Mouse (Mus musculus): Measurements from ENCODE around the gene Tm6sf2. TPM values are rescaled to one million over a fixed set of nuclear protein-coding genes. Genes with fewer than 3 reads are reported as not detected.

The Tm6sf2 gene
- total RNA-seq, 2 experiments from 2014 or later = 0.53 to 4.8 TPM

DNA sequence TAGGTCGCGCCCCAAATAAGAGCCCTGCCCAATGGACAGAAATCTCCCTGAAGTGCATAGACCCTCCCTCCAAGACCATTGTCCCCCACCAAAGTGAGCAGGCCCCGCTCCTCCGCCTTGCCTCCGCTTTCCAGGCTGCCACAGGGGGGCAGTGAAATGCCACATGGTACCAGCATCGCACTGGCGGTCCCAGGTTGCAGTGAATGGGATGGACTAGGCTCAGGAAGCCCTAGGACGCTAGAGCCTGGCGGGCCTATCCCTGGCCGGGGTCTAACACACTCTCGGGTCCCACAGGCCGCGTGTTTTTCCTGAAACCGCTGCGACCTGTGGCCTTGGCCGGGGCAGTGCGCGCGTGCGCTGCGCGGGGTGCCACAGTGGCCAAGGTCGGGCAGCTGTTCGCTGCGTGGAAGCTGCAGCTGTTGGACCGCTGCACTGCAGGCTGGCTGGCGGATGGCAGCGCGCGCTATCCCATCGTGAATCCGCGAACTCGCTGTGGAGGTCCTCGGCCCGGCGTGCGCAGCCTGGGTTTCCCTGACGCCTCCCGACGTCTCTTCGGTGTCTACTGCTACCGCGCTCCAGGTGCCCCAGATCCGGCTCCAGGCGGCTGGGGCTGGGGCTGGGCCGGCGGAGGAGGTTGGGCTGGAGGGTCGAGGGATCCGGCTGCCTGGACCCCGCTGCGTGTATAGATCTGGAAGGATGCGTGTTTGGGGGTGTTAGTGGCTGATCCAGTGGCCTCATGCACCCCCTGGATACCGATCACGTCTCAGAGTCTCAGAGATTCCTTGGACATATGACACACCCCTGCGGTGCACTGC, 15.3 kb downstream of the Tm6sf2 start:
- DNase-seq (ENCODE audit: low spot score in 2 of 2) = no peak

DNA sequence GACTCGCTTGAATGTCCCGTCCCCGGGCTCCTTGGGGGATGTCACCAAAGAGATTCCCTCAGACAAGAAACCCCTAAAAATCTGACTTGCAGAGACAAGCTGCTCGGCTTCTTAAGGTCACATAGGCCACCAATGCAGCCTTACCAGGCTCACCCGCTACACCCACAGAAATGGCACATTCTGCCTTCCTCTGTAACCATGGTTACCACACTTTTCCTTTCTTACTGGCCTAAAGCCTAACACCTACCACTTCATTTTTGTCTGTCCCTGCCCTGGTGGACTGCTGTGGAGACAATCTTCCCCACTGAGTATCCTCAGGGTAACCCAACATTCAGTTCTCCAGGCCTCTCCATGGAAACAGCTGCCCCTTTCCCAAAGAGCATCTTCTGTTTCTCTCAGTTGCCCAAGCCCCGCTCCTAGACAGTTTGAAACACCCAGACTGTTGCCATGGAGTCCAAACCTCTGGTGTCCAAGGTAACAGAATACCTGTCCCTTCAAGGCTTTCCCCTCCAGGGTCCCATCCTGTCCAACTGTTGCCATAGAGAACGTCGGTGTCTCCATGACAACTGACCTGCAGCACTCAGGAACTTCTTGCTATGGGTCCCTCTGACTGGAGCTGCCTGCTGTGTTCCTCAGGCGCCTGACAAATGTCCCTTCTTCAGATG, 16.7 kb downstream of the Tm6sf2 start:
- no peak for DNase-seq (ENCODE audit: low spot score in 2 of 2)

DNA sequence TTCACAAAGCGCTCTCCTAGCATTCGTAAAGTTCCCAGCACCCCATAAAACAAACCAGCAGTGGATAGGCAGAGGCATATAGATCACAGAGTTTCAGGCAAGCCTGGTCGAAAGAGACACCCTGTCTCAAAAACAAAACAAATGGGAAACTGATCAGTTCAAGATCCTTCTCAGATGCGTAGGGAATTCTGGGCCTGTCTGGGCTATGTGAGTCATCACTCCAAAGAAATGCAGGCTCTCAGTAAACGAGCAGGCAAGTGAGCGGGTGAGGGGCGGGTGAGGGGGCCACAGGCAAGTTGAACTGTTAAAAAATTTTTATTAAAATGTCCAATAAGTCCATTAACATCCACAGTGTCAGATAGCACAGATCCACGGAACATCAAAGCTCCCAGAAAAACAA, 20.1 kb downstream of the Tm6sf2 start:
- no peak for DNase-seq (ENCODE audit: low spot score in 2 of 2)

DNA sequence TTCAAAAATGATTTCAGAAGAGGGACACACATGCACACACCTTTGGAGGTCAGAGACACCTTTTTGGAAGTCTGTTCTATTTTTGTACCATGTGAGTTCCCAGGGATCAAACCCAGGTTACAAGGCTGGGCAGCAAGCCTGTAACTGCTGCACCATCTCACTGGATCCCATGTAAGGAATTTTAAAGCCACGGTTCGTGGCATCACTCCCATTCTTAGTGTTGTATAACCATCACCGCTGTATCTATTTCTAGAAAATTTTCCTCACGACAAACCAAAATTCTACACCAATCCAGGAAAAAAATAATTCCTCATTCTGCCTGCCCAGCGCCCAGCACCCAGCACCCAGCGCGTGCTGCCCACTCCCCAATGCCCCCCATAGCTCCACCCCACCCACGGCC, 26.6 kb downstream of the Tm6sf2 start:
- no peak for DNase-seq (ENCODE audit: low spot score in 2 of 2)

DNA sequence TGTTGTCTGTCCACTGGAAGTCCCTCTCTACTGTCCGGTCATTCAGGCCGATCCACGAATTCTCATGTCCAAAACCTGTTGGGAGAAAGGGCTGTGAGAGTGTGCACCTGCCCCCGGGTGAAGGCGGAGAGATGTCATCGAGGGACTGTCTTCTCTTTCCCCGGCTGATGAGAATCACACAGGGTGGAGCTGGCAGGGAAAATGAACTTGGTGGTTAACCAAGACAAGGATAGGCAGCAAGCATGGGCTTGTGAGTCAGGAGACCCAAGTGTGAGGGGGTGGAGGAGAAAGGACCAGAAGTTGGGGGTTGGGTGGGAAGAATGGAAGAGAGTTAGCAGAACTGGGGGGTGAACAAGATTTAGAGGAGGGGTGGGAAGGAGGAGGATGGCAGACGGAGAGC, 27.5 kb downstream of the Tm6sf2 start:
- no peak for DNase-seq (ENCODE audit: low spot score in 2 of 2)

DNA sequence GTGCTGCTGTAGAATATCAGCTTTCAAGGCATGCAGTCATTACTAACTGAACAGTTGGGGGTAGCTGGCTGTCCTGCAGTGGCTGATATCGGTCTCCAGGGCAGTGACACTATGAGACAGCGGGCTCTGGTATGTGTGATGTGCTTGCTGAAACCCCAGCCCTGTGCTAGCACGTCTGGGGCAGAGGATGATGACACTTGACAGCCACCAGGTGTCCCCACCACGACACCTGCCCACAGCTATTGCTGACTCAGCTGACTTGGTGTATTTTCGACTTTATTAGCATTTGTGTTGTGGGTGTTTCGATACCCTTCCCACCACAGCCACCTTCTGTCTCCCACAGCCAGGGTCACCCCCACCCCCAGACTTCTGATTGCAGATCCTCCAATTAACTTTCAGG, 31.8 kb downstream of the Tm6sf2 start:
- DNase-seq (ENCODE audit: low spot score in 2 of 2) = no peak

DNA sequence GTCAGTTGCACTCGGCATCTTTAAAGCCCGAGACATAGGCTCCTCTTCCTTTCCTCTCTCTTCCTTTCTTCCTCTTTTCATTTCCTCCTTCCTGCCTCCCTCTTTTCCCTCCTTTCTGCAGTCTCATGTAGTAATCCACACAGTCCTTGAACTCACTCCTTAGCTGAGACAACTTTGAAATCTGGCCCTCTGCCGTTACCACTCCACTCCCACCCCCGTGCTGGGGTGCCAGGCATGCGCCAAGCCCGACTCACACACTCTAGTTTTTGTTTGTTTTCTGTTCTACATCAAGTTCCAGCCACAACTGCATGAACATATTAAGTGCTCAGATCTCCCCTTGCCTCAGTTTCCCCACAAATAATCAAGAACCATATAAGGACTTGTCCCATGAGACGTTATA, 32.2 kb downstream of the Tm6sf2 start:
- DNase-seq (ENCODE audit: low spot score in 2 of 2) = no peak

DNA sequence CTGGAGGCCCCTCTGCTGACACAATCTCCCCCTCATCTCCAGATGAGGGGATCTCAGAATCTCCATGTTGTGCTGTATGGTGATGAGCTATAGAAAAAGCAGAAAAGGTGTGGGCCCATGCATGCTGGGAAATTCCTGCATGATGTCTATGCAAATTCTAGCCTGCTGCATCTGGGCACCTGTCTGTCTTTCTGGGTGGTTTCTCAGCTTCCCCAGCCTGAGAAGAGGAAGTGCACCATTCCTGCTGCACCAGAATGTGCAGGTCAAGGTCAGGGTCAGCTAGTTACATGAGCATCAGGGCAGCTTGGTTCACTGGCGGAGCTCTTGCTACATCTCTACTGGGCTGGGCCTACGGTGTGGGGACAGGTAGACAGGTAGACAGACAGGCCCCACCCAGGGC, 37.7 kb downstream of the Tm6sf2 start:
- DNase-seq (ENCODE audit: low spot score in 2 of 2) = no peak

DNA sequence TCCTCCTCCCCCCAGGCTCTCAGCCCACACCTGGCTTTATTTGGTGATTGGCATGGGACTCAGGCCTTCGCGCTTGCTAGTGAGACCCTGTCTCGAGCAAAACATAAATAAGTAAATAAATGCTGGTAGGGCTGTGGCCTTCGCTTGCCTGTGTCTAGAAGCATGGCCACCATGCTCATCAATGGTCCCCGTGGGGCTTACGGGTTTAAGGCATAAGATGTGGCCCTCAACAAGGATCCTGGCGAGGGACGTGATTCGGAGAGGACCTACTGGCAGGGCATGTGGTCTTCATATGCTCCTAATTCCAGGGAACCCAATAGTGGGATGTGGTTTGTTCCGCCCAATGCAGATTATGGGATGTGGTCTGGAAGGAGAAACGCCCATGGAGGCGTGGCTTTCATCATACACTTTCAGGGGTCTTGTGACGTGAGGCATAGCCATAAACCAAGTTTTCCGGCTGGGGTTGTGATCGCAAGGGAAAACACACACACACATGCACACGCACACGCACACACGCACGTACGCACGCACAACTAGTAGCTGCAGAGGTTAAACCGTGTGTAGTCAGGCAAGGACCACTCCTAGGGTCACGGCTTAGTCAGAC, 38.6 kb downstream of the Tm6sf2 start:
- DNase-seq (ENCODE audit: low spot score in 2 of 2) = no peak

DNA sequence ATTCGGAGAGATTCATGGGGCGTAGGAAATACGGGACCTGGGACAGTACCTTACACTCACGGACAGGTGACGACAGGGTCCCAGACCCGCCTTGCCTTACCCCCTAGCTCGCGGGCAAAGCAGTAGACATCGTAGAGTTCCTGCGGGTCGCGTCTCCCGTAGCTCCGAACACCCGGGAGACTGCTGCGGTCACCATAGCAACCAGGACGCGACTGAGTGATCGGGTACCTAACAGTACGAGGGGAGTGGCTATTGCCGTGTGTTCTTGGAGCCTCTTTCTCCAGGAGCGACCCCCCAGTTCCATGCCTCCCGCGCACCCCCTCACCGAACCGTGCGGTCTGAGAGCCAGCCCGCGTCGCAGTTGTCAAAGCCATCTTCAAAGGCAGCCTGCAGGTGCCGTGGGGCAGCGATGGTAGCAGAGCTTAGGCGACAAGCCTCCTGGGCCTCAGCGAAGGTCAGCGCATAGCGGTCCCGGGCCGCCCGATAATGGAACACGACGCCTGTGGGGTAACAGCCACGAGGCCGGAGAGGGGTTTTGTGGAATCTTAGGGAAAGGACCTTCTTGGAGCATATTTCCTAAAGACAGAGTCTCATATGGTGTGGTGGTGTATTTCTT, 39.8 kb downstream of the Tm6sf2 start:
- no peak for DNase-seq (ENCODE audit: low spot score in 2 of 2)

DNA sequence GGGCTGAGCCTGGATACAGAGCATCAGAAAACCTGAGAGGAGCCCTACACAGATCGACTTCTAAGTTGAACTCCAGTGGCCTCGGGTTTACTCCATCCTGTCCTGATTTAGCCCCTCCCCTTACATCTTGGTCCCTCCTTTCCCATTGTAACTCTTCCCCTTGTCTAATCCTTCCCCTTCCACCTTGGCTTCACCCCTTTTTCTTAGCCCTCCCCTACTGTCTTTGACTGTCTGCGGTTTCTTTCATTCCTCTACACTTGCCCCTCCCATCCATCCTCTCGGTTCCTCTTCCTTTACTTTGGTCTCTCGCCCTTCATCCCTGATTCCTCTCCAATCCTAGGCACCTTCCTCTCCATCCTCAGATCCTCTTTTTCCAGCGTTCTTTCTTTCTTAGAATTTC, 41.8 kb downstream of the Tm6sf2 start:
- no peak for DNase-seq (ENCODE audit: low spot score in 2 of 2)

DNA sequence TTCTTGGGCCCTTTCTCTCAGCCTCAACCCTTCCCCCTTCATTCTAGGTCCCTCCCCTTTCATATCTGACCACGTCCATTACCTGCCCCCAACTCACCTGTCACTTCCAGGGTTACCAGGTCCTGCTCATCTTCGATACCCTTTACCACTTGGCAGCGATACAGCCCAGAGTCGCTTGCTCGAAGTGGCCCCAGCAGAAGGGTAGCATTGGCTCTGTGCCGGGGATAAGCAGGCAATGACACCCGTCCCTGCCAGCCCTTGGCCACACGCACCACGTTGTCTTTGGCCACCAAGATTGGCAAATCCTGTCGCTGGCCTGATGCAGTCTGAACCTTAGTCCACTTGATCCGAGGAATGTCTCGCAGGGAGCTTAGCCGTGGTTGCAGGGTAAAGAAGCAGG, 42.2 kb downstream of the Tm6sf2 start:
- DNase-seq (ENCODE audit: low spot score in 2 of 2) = no peak

DNA sequence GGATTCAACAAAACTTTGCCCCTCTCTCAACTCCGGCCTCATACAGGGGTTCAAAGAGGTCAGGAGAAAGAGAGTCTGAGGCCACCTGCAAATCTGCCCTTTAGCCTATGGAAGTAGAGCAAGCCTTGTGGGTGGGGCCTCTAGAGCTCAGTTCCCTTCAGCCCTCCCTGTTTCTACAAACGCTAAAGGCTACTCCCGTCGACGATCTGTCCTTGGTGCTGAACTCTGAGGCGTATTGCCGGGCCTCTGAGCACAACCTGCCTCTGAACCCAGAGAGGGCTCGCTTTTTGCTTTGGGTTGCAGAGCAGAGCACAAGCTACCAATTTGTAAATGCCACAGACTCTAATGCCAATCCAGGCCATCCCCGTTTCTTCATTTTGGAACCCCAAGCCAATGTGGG, 44.9 kb downstream of the Tm6sf2 start:
- DNase-seq (ENCODE audit: low spot score in 2 of 2) = no peak

DNA sequence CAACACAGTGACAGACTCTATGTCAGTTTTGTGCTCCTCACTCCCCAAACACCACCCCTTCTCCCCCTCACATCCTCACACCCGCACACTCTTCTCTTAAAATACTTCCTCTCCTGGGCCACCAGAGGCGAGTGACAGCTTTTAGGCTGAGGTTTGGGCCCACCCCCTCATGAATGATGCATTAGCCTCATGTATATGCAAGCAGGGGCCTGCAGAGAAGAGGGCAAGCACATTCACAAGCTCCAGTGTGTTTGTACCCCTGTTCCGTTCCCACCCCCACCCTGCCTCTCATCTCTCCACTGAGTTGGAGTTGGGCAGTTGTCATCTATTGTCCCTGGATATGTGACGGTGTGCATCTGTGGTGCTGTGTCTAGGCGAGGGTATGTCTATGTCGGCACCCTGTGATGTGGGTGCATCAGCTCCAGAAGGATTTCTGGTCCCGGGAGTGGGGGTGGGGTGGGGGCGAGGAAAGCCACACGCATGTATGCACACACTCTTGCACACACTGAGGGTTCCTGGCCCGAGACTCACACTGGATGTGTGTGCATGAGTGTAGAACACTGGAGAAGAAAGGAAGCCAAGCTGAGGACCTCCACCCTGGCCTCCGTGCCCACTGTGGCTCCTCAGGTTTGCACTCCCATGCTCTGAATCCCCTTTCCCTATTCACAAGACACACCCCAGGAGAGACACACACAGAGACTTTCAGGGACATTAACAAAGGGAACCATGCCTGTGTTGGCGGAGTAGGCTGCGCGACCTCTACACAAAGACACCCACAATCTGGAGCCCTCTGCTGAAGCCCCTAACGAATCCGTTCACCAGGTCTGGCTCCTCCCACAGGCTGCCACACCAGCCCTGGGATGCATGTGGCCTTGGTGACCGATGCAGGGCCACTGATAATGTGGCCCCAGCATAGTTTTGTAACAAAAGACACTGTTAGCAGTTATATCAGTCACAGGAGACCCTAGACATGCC, 46.3 kb downstream of the Tm6sf2 start:
- DNase-seq (ENCODE audit: low spot score in 2 of 2) = no peak

DNA sequence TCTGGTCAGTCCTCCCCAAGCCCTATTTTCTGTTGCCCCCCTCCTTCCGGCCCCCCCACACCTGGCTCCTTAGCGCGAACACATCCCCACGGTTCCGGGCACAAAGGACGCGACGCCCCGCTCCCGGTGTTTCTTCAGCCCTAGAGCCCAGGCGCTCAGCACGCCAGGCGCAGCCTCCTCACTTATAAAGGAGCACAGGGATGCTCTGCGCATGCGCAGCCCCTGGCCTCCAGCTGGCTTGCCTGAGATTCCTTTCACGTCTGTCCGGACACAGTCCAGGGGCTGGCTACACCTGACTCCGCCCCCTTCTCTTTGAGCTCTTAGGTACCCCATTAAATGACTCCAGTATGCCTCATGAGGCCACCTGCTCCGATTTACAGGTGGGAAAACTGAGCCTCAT, 47.9 kb downstream of the Tm6sf2 start, which contains the start of gene Ncan:
Gene Ncan, minus strand, starts transcription at position 207 of the 400 bp plus-strand sequence.
- peak in 1 of 2 experiments; percentile 31 for DNase-seq (ENCODE audit: low spot score in 2 of 2)

DNA sequence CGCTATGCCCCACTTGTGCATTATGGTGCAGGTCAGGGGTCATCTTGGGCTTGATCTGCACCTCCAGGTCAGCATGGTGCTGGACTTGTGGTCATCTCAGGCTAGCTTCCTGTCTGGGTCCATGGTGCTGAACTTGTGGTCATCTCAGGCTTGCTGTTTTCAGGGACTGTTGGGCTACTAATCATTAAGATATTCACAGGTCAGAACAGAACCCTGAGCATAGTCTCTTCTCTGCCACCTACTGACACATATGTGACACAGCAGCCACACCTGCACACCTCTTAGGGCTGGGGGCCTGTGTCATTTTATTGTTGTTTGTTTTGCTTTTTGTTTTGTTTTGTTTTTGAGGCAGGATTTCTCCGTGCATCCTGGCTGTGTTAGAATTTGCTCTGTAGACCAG, 50.1 kb downstream of the Tm6sf2 start:
- DNase-seq (ENCODE audit: low spot score in 2 of 2) = no peak

DNA sequence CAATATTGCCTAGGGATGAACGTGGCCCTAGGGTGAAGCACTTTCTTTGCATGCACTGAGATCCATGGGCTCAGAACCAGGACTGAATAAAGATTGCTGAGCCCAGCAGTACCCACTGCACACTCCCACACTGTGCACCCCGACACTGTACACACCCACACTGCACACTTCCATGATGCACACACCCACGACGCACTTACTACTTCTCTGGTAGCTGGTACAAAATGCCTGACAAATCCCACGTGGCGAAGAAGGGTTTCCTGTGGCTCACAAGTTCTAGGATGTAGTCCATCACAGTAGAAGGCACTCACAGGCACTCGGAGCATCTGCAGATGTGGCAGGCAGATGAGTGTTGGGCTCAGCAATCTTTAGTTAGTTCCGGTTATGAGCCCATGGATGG, 52.3 kb downstream of the Tm6sf2 start:
- DNase-seq (ENCODE audit: low spot score in 2 of 2) = no peak

DNA sequence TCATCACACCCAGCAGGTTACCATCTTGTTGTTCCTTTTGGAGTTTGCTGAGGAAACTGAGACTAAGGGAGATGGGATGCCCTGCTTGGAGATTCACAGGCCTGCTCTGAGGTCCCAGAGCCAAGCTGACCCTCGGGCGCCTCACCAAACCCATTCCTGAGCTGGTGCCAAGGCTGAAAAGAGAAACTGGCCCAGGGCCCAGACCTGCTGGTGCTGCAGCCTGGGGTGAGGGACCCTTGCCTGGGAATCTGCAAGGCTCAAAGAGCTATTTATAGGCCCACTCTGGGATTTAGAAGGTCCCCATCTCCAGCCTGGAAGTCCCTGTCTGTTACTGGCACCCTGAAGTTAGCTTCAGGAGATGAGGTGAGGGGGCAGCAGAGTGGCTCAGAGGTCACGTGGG, 55.7 kb downstream of the Tm6sf2 start:
- DNase-seq (ENCODE audit: low spot score in 2 of 2) = peak in 1 of 2 experiments; percentile 45

DNA sequence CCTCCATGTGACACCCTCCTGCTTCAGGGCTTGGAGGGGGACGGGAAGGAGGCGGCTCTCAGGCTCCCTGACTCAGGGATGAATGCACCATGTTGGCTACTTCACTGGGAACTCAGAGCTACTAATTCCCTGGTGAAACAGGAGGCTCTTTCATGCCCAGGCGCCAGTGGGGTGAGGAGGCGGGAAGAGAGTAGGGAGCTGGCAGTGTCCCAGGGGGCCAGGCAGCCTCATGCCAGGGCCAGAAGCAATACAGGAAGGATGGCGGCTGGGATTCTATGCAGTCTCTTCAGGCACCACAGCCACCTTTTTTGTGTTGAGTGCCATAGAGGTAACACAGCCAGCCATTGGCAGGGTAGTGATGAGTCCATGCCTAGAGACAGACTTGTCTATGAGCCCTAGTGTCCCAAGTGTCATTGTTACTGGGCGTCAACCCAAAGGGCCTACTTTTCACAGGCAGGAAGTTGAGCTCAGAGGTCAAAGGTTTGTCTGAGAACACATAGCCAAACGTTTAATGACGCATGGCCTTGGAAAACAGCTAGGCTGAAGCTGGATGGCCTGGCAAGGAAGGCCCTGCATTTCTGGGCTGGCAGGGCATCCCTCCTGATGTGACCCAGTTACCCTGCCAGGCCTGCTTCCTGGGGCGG, 56.7 kb downstream of the Tm6sf2 start:
- no peak for DNase-seq (ENCODE audit: low spot score in 2 of 2)

Measured in adrenal gland, postnatal 4 days (tissue).